Mouse (Mus musculus) lung, embryonic 14.5 days (tissue): ENCODE data around the gene Gga1. TPM values are rescaled to one million over a fixed set of nuclear protein-coding genes. Genes with fewer than 3 reads are reported as not detected.

ENCODE experiments used
- ATAC-seq: fragments of 200-750 bp; cut with Nextera tagmentation; 2 replicates; pipeline ENCODE4 v1.8.0; 2017; ENCODE audit warnings: mild to moderate bottlenecking, moderate TSS enrichment, moderate library complexity; ENCODE audit not compliant: insufficient read depth
- DNase-seq: peaks from one replicate; pipeline ENCODE4 v3.0.0-alpha.2; 2015
- H3K27ac ChIP-seq: fragments of 300-500 bp; sonication (generic); 2 replicates; pipeline ENCODE4 v1.5.1; 2014; ENCODE audit warnings: low read depth, mild to moderate bottlenecking, moderate library complexity
- H3K27me3 ChIP-seq: fragments of 300-500 bp; sonication (generic); 2 replicates; pipeline ENCODE4 v1.6.1; 2014; ENCODE audit warnings: low read length, control low read depth; ENCODE audit not compliant: insufficient read depth
- H3K36me3 ChIP-seq: fragments of 300-500 bp; sonication (generic); 2 replicates; pipeline ENCODE4 v1.6.1; 2014; ENCODE audit warnings: control low read depth; ENCODE audit not compliant: insufficient read depth
- H3K4me1 ChIP-seq: fragments of 300-500 bp; sonication (generic); 2 replicates; pipeline ENCODE4 v1.6.1; 2014; ENCODE audit warnings: antibody characterized with exemption, control low read depth; ENCODE audit not compliant: insufficient read depth
- H3K4me2 ChIP-seq: fragments of 300-500 bp; sonication (generic); 2 replicates; pipeline ENCODE4 v1.6.1; 2014; ENCODE audit warnings: mild to moderate bottlenecking
- H3K4me3 ChIP-seq: fragments of 300-500 bp; sonication (generic); 2 replicates; pipeline ENCODE4 v1.5.1; 2014; ENCODE audit warnings: low read depth, low read length
- H3K9ac ChIP-seq: fragments of 300-500 bp; sonication (generic); 2 replicates; pipeline ENCODE4 v1.6.1; 2014
- H3K9me3 ChIP-seq: fragments of 300-500 bp; sonication (generic); 2 replicates; pipeline ENCODE4 v1.6.1; 2016; ENCODE audit warnings: low read depth, low read length, control low read depth
- CTCF ChIP-seq: IDR thresholded peaks from 2 replicates; pipeline ENCODE4 v1.5.1; 2016; ENCODE audit warnings: antibody characterized with exemption, low read depth
- WGBS: fragments of 180-500 bp; shearing (Covaris S2); extraction: QIAGEN DNeasy Blood & Tissue Kit; methylation state at CpG from one replicate; pipeline ENCODE4 v1.1.7; 2014; 5-methylcytosine and 5-hydroxymethylcytosine counted together
- polyA plus RNA-seq: library from polyadenylated mRNA; unstranded; fragments of >200 nt; fragmentation: Nextera tagmentation; extraction: Ambion mirVana; gene quantifications from 2 replicates; pipeline ENCODE4 v1.2.1, GENCODE M21; 2014

Gene Gga1
- polyA plus RNA-seq, 1 experiment from 2014 or later, result 57.0 TPM

DNA sequence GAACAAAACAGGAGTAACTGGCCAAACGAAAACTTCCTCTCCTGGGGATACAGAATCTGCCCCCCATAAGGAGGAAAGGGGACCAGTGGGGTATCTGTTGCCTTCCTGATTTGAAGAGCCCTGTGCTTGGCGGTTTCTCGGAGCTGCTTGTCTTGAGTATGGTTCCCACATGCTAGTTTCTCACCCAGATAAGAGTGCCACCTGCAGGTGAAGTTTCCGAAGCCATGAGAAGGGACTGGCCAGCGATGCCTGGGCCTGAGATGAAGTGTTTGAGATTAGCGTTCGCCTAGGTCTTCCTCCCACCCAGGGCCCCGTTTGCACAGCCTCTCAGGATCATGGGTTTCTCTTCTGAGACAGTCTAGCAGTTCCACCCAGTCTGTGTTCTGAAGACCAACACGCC, 35.0 kb downstream of the Gga1 start:
- DNase-seq, result peak; percentile 69
- H3K4me3 ChIP-seq, result no peak overlapping the region
- H3K4me2 ChIP-seq, result no peak overlapping the region
- peaks cover 11% of the 10 kb centered on the region; the same call in 1 of the 2 replicates for H3K4me1 ChIP-seq
- ATAC-seq, result no peak
- H3K9ac ChIP-seq, result no peak overlapping the region
- 36% methylated on average over 9 of the region's 9 CpGs for WGBS
- peaks cover 51% of the 10 kb centered on the region for H3K36me3 ChIP-seq
- no peak overlapping the region for H3K27ac ChIP-seq
- H3K27me3 ChIP-seq, result no peaks in the 10 kb centered on the region
- peak; percentile 59 for TF ChIP-seq CTCF
- H3K9me3 ChIP-seq, result no peaks in the 10 kb centered on the region

DNA sequence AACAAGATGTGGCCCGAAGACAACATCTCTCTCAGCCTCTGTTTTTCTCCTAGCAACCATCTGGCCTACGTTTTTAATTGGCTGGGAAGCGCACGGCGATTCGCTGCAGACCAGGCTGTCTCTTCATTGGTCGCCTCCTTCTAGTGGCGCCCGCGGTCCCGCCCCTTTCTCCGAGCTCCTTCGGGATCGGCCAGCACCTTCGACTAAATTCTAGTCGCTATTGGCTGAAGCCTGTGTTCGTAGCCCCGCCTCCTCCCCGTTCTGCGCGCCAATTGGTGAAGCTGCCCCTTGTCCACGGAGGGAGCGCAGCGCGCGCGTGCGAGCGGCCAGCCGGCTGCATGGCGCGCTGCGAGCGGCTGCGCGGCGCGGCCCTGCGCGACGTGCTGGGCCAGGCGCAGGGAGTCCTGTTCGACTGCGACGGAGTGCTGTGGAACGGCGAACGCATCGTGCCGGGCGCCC, 36.7 kb downstream of the Gga1 start, which contains the start of gene Pdxp:
Pdxp (plus strand) TSS at position 288 of the 459 bp plus-strand sequence.
- Histone ChIP-seq H3K9me3 (no peaks in the 10 kb centered on the region), H3K27me3 (no peaks in the 10 kb centered on the region), H3K4me3 (peak within 1 kb of the TSS; percentile 73), H3K36me3 (peaks cover 48% of the 10 kb centered on the region), H3K9ac (peak within 1 kb of the TSS; percentile 72), H3K4me2 (peak within 1 kb of the TSS; percentile 99), H3K4me1 (peaks cover 11% of the 10 kb centered on the region; the same call in 1 of the 2 replicates), H3K27ac (peak within 1 kb of the TSS; percentile 89)
- peak; percentile 94 for ATAC-seq
- TF ChIP-seq CTCF, result no peak
- WGBS, result under 1% methylated on average over 51 of the region's 51 CpGs
- DNase-seq, result peak; percentile 99

DNA sequence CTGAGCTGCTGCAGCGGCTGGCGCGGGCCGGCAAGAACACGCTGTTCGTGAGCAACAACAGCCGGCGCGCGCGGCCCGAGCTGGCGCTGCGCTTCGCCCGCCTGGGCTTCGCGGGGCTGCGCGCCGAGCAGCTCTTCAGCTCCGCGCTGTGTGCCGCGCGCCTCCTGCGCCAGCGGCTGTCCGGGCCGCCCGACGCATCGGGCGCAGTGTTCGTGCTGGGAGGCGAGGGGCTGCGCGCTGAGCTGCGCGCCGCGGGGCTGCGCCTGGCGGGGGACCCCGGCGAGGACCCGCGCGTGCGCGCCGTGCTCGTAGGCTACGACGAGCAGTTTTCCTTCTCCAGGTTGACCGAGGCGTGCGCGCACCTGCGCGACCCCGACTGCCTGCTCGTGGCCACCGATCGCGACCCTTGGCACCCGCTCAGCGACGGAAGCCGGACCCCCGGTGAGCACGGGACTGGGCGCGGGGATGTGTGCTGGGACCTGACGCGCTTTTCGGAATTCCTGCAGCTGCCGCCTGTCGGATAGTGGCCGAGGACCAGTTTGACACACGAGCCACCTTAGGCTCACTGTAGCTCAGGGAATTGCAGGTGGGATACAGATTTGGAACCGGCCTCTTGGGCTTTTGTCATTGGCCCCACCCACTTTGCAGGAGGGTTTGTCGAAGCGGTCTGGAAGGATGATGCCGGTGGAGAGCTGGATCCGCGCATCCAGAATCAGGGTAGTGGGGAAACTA, 37.3 kb downstream of the Gga1 start:
- Histone ChIP-seq H3K9me3 (no peaks in the 10 kb centered on the region), H3K36me3 (peaks cover 48% of the 10 kb centered on the region), H3K4me2 (peak overlapping the region; percentile 99), H3K4me3 (peak overlapping the region; percentile 73), H3K27me3 (no peaks in the 10 kb centered on the region), H3K4me1 (peaks cover 11% of the 10 kb centered on the region; the same call in 1 of the 2 replicates), H3K27ac (peak overlapping the region; percentile 89), H3K9ac (peak overlapping the region; percentile 72)
- ATAC-seq (peak; percentile 65), DNase-seq (peak; percentile 47)
- TF ChIP-seq CTCF, result no peak; the same call in 1 of the 2 replicates
- WGBS, result under 1% methylated on average over 83 of the region's 87 CpGs

DNA sequence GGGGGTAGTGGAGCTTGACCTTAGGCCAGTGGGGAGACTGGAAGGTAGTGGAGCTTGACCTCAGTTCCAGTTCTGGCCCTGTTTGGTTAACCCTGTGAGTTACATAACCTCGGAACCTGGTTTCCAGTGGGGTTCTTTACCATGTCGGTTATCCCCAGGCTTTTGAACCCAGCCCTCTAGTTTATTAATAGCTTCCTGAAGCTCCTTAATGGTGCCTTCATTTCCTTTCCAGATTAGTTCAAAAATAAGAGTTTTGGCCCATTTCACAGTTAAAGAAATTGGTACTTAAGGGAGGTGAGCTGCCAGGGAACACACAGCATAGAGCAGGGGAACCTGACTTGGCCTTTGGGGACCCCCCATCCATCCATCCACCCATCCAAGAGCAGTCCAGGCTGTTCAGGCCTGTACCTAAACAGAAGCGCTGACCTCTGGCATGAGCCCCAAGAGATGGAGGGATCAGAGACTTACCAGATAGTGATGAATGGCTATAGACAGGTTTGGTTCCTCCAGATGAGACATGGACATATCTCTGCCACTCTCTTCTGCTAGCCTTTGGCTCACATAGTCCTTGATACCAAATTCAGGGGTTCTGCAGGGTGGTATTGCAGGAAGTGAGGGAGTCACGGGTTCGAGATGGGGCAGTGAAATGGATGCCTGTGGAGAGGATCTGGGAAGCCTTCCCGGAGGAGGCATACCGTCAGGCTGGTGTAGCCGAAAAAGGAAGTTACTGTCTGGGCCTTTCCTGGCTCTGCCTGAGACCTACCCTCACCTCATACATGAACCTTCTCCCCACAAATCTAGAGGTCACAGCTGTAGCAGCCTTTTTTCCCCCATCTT, 38.1 kb downstream of the Gga1 start:
- H3K27me3 ChIP-seq, result no peaks in the 10 kb centered on the region
- peaks cover 43% of the 10 kb centered on the region for H3K36me3 ChIP-seq
- peak overlapping the region; percentile 72 for H3K9ac ChIP-seq
- H3K4me1 ChIP-seq, result peaks cover 11% of the 10 kb centered on the region; the same call in 1 of the 2 replicates
- ATAC-seq (no peak), DNase-seq (no peak)
- no peak overlapping the region for H3K27ac ChIP-seq
- peak overlapping the region; percentile 73 for H3K4me3 ChIP-seq
- no peak for TF ChIP-seq CTCF
- H3K4me2 ChIP-seq, result peak overlapping the region; percentile 99
- H3K9me3 ChIP-seq, result no peaks in the 10 kb centered on the region
- 45% methylated on average over 8 of the region's 8 CpGs for WGBS

DNA sequence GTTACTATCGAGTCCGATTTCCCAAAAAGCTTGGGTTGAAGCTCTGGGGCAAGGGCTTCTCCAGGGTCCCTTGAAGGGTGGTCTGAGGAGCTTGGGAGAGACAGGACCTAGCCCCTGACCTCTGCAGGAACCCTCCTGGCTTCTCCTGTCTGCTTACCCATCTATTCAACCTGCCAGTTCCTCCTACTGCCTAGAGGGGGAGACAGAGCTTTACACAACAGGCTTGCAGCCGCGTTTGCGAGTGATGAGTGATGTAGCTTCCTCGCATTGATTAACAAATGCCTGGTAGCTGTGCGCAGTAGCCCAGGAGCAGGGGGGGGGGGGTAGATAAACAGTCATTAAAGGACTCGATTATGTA, 38.6 kb downstream of the Gga1 start:
- ATAC-seq, result peak; percentile 10; the same call in 1 of the 2 replicates
- peak overlapping the region; percentile 73 for H3K4me3 ChIP-seq
- no peaks in the 10 kb centered on the region for H3K27me3 ChIP-seq

DNA sequence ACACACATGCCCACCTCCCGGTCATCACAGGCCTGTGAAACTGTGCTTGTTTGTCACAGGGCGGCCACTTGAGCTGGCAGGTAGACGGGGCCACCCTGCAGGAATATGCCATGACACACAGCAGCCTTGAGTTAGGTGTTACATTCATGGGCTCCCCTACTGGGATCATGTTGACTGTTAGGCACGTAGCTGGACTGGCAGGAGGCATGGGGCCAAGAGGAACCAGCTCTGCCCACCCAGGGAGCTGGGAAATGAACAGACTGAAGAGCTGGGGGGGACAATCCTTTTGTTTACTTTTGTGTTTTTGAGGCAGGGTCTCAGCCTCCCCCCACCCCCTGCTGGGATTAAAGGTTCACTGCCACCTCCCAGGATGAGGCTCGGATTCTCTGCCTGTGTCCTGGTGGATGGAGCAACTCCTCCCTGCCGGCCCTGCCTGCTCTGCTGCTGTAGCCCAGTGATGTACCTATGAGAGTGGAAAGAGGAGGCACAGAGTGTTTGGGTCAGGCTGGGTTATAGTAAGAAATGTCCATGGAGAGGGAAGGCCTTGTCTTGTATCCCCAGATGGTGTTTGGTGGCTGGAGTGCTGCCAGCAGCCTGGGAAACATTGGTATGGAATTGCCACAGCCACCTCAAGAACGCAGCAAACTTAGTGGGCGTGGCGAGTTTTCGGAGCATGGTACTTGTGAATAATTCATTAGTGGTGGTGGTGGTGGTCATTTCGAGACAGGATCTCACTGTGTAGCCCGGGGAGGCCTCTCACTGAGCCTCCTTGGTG, 39.2 kb downstream of the Gga1 start:
- Histone ChIP-seq H3K9ac (no peak overlapping the region), H3K4me1 (peaks cover 11% of the 10 kb centered on the region; the same call in 1 of the 2 replicates), H3K4me3 (peak overlapping the region; percentile 73), H3K27me3 (no peaks in the 10 kb centered on the region), H3K9me3 (no peaks in the 10 kb centered on the region), H3K27ac (no peak overlapping the region), H3K36me3 (peaks cover 31% of the 10 kb centered on the region), H3K4me2 (peak overlapping the region; percentile 99)
- WGBS, result 61% methylated on average over 12 of the region's 12 CpGs
- ATAC-seq (no peak), DNase-seq (peak; percentile 45)
- TF ChIP-seq CTCF, result no peak

More for the DNA sequence above, 38.6 kb downstream of the Gga1 start:
- DNase-seq, result peak; percentile 91
- H3K27ac ChIP-seq, result no peak overlapping the region
- peaks cover 11% of the 10 kb centered on the region; the same call in 1 of the 2 replicates for H3K4me1 ChIP-seq
- 5% methylated on average over 8 of the region's 8 CpGs for WGBS
- H3K9ac ChIP-seq, result 0 out of 2 replicates have a peak overlapping the region, but pooled peaks have one; percentile 72
- TF ChIP-seq CTCF, result peak; percentile 98
- peaks cover 37% of the 10 kb centered on the region for H3K36me3 ChIP-seq
- H3K9me3 ChIP-seq, result no peaks in the 10 kb centered on the region
- H3K4me2 ChIP-seq, result peak overlapping the region; percentile 99
